Mouse (Mus musculus): ENCODE data around the gene Phf11a. TPM values are rescaled to one million over a fixed set of nuclear protein-coding genes. Genes with fewer than 3 reads are reported as not detected.

Phf11a gene
- polyA plus RNA-seq, 1 experiment from 2014 or later, result not detected

DNA sequence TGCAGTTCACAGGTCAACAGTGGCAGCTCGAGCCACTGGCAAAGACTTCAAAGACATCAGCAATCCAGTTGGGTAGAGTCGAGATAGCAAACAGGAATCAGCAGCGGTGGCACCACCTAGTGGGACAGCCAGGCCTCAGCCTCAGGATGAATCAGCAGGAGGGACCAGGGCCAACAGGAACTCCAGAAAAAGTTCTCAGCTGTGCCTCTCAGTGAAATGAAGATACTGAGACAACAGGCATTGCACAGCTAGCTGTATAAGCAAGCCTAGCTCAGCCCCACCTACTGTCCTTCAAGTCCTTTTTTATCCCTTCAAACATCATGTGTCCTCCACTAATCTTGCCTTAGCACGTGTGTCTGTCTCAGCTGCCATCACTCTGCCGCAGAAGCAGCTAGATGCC is 65.3 kb downstream of the Phf11a start:
- Histone ChIP-seq H3K4me1 (replicated peaks) (no peaks in the 10 kb centered on the region), H3K4me3 (no peak overlapping the region), H3K4me2 (no peak overlapping the region), H3K9ac (no peak overlapping the region), H3K27me3 (no peaks in the 10 kb centered on the region), H3K9me3 (no peaks in the 10 kb centered on the region), H3K36me3 (peaks cover 87% of the 10 kb centered on the region), H3K27ac (replicated peaks) (no peak overlapping the region)
- no peak for ATAC-seq (ENCODE audit: low FRiP score, low read depth)
- WGBS, result 77% methylated on average over 5 of the region's 5 CpGs

DNA sequence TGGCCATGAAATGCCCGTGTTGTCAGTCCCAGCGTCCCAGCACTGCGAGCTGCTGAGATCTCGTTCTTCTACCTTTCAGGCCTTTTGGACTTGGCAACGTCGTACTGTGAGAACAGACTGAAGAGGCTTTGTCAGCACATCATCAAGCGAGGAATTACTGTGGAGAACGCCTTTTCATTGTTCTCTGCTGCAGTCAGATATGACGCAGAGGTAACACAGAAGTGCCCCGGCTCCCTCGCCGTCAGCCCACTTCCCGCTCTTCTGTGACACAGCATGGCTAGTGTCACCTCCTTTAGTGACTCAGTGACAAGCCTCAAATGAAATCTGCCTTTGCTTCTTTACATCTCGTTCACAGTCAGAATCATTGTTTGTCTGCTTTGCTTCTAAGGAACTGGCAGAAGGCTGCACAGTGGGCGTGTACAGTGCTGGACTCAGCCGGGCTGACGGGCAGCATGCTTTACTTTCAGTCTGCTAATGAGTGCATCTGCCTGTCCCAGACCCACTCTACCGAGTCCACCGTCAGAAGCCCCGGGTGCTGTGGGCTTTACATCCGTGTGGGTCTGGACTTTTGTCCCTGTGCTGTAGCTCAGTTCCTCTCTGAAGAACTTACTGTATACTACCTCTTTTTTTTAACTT is 66.9 kb downstream of the Phf11a start:
- WGBS, result 82% methylated on average over 21 of the region's 21 CpGs
- no peak overlapping the region for H3K4me3 ChIP-seq
- H3K9ac ChIP-seq, result no peak overlapping the region
- no peak; the same call in 1 of the 2 replicates for ATAC-seq (ENCODE audit: low FRiP score, low read depth)
- H3K36me3 ChIP-seq, result peaks cover 85% of the 10 kb centered on the region
- H3K27ac ChIP-seq (replicated peaks), result no peak overlapping the region
- H3K27me3 ChIP-seq, result no peaks in the 10 kb centered on the region
- no peak overlapping the region for H3K4me2 ChIP-seq
- H3K9me3 ChIP-seq, result no peaks in the 10 kb centered on the region
- no peaks in the 10 kb centered on the region for H3K4me1 ChIP-seq (replicated peaks)

DNA sequence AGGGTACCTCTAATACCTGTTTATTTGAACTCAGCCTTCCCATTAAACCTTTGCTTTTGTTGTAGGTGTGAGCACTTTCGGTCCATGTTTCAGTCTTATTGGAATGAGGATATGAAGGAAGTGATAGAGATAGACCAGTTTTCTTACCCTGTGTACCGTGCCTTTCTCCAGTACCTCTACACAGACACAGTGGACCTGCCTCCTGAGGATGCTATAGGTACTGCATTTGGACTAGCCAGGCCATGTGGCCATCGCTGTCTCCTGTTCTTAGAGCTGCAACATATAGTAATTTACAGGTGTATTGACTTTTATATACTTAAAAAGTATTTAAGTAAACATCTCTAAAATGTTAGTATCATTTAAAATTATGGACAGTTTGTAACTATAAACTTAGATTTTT is 67.5 kb downstream of the Phf11a start:
- Histone ChIP-seq H3K36me3 (peaks cover 82% of the 10 kb centered on the region), H3K4me3 (no peak overlapping the region), H3K4me2 (no peak overlapping the region), H3K9ac (no peak overlapping the region), H3K27me3 (no peaks in the 10 kb centered on the region), H3K27ac (replicated peaks) (no peak overlapping the region), H3K4me1 (replicated peaks) (no peaks in the 10 kb centered on the region), H3K9me3 (no peaks in the 10 kb centered on the region)
- ATAC-seq (ENCODE audit: low FRiP score, low read depth), result no peak
- 96% methylated on average over 3 of the region's 3 CpGs for WGBS

Other genes with a start within 250 kb of the Phf11a start
- not detected in 2 replicates for gene 1700129C05Rik, start 154.6 kb downstream of the Phf11a start, polyA plus RNA-seq (2015; fragmentation: Nextera tagmentation; extraction: Ambion mirVana)
- gene Gm5142, start 118.8 kb downstream of the Phf11a start, polyA plus RNA-seq (2015; fragmentation: Nextera tagmentation; extraction: Ambion mirVana), result not detected in 2 replicates
- 49.7 and 52.5 TPM in 2 replicates for gene Rcbtb1, start 96.3 kb downstream of the Phf11a start, polyA plus RNA-seq (2015; fragmentation: Nextera tagmentation; extraction: Ambion mirVana)
- gene Gm6904, start 37.3 kb downstream of the Phf11a start, polyA plus RNA-seq (2015; fragmentation: Nextera tagmentation; extraction: Ambion mirVana), result not detected in 2 replicates
- gene Phf11b, start 43.8 kb upstream of the Phf11a start, polyA plus RNA-seq (2015; fragmentation: Nextera tagmentation; extraction: Ambion mirVana), result 0.38 and 1.7 TPM in 2 replicates
- 0.23 and 0.62 TPM in 2 replicates for gene Phf11d, start 67.9 kb upstream of the Phf11a start, polyA plus RNA-seq (2015; fragmentation: Nextera tagmentation; extraction: Ambion mirVana)
- gene Phf11c, start 97.9 kb upstream of the Phf11a start, polyA plus RNA-seq (2015; fragmentation: Nextera tagmentation; extraction: Ambion mirVana), result 0.14 and 0.21 TPM in 2 replicates
- gene Setdb2, start 143.4 kb upstream of the Phf11a start, polyA plus RNA-seq (2015; fragmentation: Nextera tagmentation; extraction: Ambion mirVana), result 4.7 and 5.2 TPM in 2 replicates
- gene Cab39l, start 143.4 kb upstream of the Phf11a start, polyA plus RNA-seq (2015; fragmentation: Nextera tagmentation; extraction: Ambion mirVana), result 26.8 and 28.5 TPM in 2 replicates